Mouse (Mus musculus) stomach, postnatal 0 days (tissue): ENCODE measurements around the gene AI413582.

Experiments used
- CTCF ChIP-seq: IDR thresholded peaks from 2 replicates; pipeline ENCODE4 v1.5.1; 2016; ENCODE audit warnings: antibody characterized with exemption, low read depth, mild to moderate bottlenecking, moderate library complexity
- EP300 ChIP-seq: optimal IDR thresholded peaks from 2 replicates; pipeline ENCODE3; 2016; ENCODE audit warnings: antibody characterized with exemption

GRCm38 (mm10) chr17:27556315-27557011 is 9.1 kb downstream of the AI413582 start, which contains the start of gene Hmga1:
- no peak for TF ChIP-seq CTCF
- no peak for TF ChIP-seq EP300
